In genomic region chrX:51488374-51488773, GRCm38 (mm10) we compare ENCODE assay signal across 24 mouse cellular contexts.
A peak's percentile ranks its signal among the peaks of the same experiment; 100 is the strongest.
DNase-seq lines count a peak whose midpoint lies in the region; ATAC-seq lines count a peak whose summit lies in the region.
"Had no signal": no experiment of that assay in that cellular context is flagged by ENCODE, and none has a peak within 500 bp of the region (broad histone marks: within the 10 kb centered on the region; RNA-seq: fewer than 3 reads in every experiment).

No protein-coding gene starts in this region.

- no peak overlapping the region for H3K4me2 ChIP-seq in heart, embryonic 13.5 days
- no peak overlapping the region for H3K4me2 ChIP-seq in neural tube, embryonic 11.5 days (ENCODE audit: low read depth)
- H3K4me2 ChIP-seq: forebrain, embryonic 13.5 days; hindbrain, embryonic 12.5 days; kidney, embryonic 15.5 days; lung, embryonic 15.5 days; midbrain, embryonic 11.5 days had no signal

- H3K27me3 ChIP-seq in heart, embryonic 13.5 days (replicated peaks): no peaks in the 10 kb centered on the region
- no peaks in the 10 kb centered on the region for H3K27me3 ChIP-seq in neural tube, embryonic 11.5 days (ENCODE audit: control insufficient read depth, insufficient read depth, low read length)
- H3K27me3 ChIP-seq: forebrain, embryonic 13.5 days; hindbrain, embryonic 12.5 days; lung, embryonic 15.5 days had no signal

- peak overlapping the region; percentile 56 for H3K27ac ChIP-seq in heart, embryonic 13.5 days (replicated peaks)
- no peak overlapping the region for H3K27ac ChIP-seq in neural tube, embryonic 11.5 days (ENCODE audit: low read depth, low read length)
- H3K27ac ChIP-seq: forebrain, embryonic 13.5 days; hindbrain, embryonic 12.5 days; kidney, embryonic 15.5 days; liver, embryonic 14.5 days; lung, embryonic 15.5 days had no signal

- H3K9me3 ChIP-seq in heart, embryonic 13.5 days: no peaks in the 10 kb centered on the region
- no peaks in the 10 kb centered on the region for H3K9me3 ChIP-seq in neural tube, embryonic 11.5 days (ENCODE audit: control insufficient read depth, low read length)
- H3K9me3 ChIP-seq: forebrain, embryonic 13.5 days; hindbrain, embryonic 12.5 days; kidney, embryonic 15.5 days; lung, embryonic 15.5 days had no signal

- no peak for ATAC-seq in heart, embryonic 13.5 days (ENCODE audit: extremely low read depth, insufficient number of reproducible peaks, low FRiP score, low TSS enrichment)
- ATAC-seq in neural tube, embryonic 11.5 days (ENCODE audit: insufficient read depth, low FRiP score, low TSS enrichment): no peak
- ATAC-seq: activated CD4-positive, CD25-positive, alpha-beta regulatory T cell, adult 4 months; forebrain, embryonic 13.5 days had no signal

- H3K9ac ChIP-seq in heart, embryonic 13.5 days: no peak overlapping the region
- no peak overlapping the region for H3K9ac ChIP-seq in neural tube, embryonic 11.5 days (ENCODE audit: low read length)
- H3K9ac ChIP-seq: forebrain, embryonic 13.5 days; hindbrain, embryonic 12.5 days; kidney, embryonic 15.5 days; liver, embryonic 14.5 days; lung, embryonic 15.5 days had no signal

- H3K4me1 ChIP-seq in heart, embryonic 13.5 days: peaks cover 9% of the 10 kb centered on the region; the same call in 1 of the 2 replicates
- H3K4me1 ChIP-seq in neural tube, embryonic 11.5 days (ENCODE audit: control insufficient read depth, insufficient read depth, low read length): no peaks in the 10 kb centered on the region
- H3K4me1 ChIP-seq: forebrain, embryonic 13.5 days; hindbrain, embryonic 12.5 days; kidney, embryonic 15.5 days; lung, embryonic 15.5 days had no signal

- H3K36me3 ChIP-seq in heart, embryonic 13.5 days: no peaks in the 10 kb centered on the region
- no peaks in the 10 kb centered on the region for H3K36me3 ChIP-seq in neural tube, embryonic 11.5 days (ENCODE audit: control insufficient read depth, insufficient read depth, low read length)
- H3K36me3 ChIP-seq: hindbrain, embryonic 12.5 days; kidney, embryonic 15.5 days; lung, embryonic 15.5 days had no signal

- H3K4me3 ChIP-seq in heart, embryonic 13.5 days: no peak overlapping the region
- H3K4me3 ChIP-seq in neural tube, embryonic 11.5 days (ENCODE audit: low read depth, low read length): no peak overlapping the region
- H3K4me3 ChIP-seq: forebrain, embryonic 13.5 days; hindbrain, embryonic 12.5 days; kidney, embryonic 15.5 days; lung, embryonic 15.5 days had no signal

- DNase-seq in heart, postnatal 14 days: no peak
- DNase-seq in neural tube, embryonic 11.5 days (ENCODE audit: low spot score): peak; percentile 11
- no peak for DNase-seq in neural tube, embryonic 10.5 days (ENCODE audit: extremely low spot score, low spot score)
- DNase-seq in mesoderm, embryonic 11.5 days (ENCODE audit: low read depth, low spot score): peak; percentile 16
- no peak for DNase-seq in cerebellum, postnatal 4 days (ENCODE audit: low spot score in 2 of 2)
- DNase-seq: adrenal gland, adult 2 months; adrenal gland, postnatal 36 days; B cell, adult 2 months; cerebellum, adult 8-10 months; cerebellum, postnatal 25 days; gastrocnemius, postnatal 10 days; heart, postnatal 36 days; kidney, adult 11 months; kidney, postnatal 25 days; liver; right cerebral cortex, postnatal 14 days had no signal

- intact Hi-C loops in heart, postnatal 14 days (cut with DNase I): no loop called here

Comparison
In these comparisons a context has a peak if more than half of its experiments do, and no peak if none do; other contexts are left out.
1. DNase-seq: peak in neural tube, embryonic 11.5 days (single experiment) and mesoderm, embryonic 11.5 days (single experiment); none in heart, postnatal 14 days (0 of 2), neural tube, embryonic 10.5 days (single experiment) and cerebellum, postnatal 4 days (0 of 2).